ENCODE assay signal across 29 mouse cellular contexts in genomic region chr17:47950831-47951230, GRCm38 (mm10). TPM values are rescaled to one million over a fixed set of nuclear protein-coding genes. Genes with fewer than 3 reads are reported as not detected.
DNase-seq lines count a peak whose midpoint lies in the region; ATAC-seq and TF ChIP-seq lines count a peak whose summit lies in the region.
"Had no signal": no experiment of that assay in that cellular context is flagged by ENCODE, and none has a peak within 500 bp of the region (broad histone marks: within the 10 kb centered on the region; RNA-seq: fewer than 3 reads in every experiment).

No protein-coding gene starts in this region.

- no peak overlapping the region for H3K4me2 ChIP-seq in hindbrain, embryonic 12.5 days (replicated peaks)
- H3K4me2 ChIP-seq in hindbrain, embryonic 16.5 days (ENCODE audit: low read length) = no peak overlapping the region
- H3K4me2 ChIP-seq in midbrain, embryonic 13.5 days (replicated peaks) = peak overlapping the region; percentile 31; the same call in 1 of the 2 replicates
- no peak overlapping the region for H3K4me2 ChIP-seq in midbrain, embryonic 11.5 days
- H3K4me2 ChIP-seq: embryonic facial prominence, embryonic 13.5 days; heart, embryonic 11.5 days; liver, embryonic 12.5 days had no signal

- no peak overlapping the region for H3K9ac ChIP-seq in hindbrain, embryonic 12.5 days
- no peak overlapping the region for H3K9ac ChIP-seq in hindbrain, embryonic 16.5 days (ENCODE audit: low read depth, low read length)
- no peak overlapping the region for H3K9ac ChIP-seq in midbrain, embryonic 13.5 days (replicated peaks)
- H3K9ac ChIP-seq in midbrain, embryonic 11.5 days (ENCODE audit: low read length) = no peak overlapping the region
- H3K9ac ChIP-seq: embryonic facial prominence, embryonic 13.5 days; liver, embryonic 12.5 days; liver, postnatal 0 days had no signal

- no peak for TF ChIP-seq CTCF in brain, embryonic 14.5 days (IDR thresholded peaks at IDR 0.05; ENCODE audit: borderline replicate concordance, extremely low read depth, insufficient read depth, insufficient read length)

- DNase-seq in midbrain, embryonic 11.5 days (ENCODE audit: low spot score, missing footprints) = no peak
- DNase-seq in brain, embryonic 14.5 days (ENCODE audit: low read depth) = peak; percentile 11
- DNase-seq in left cerebral cortex, adult 9 months (ENCODE audit: low spot score in 2 of 2) = no peak
- DNase-seq: B cell, adult 2 months; cerebellum, adult 11 months; cerebellum, adult 9-10 months; cerebellum, postnatal 36 days; gastrocnemius, adult 2 months; gastrocnemius, postnatal 36 days; heart, adult 18-20 months; heart, postnatal 36 days; kidney, adult 8-10 months; kidney, postnatal 4 days; left cerebral cortex, postnatal 4 days; liver, postnatal 0 days; lung, postnatal 36 days; right cerebral cortex, adult 18-20 months; spleen, adult 18-20 months; thymus, adult 2 months had no signal

- ATAC-seq in hindbrain, embryonic 12.5 days (ENCODE audit: low FRiP score) = no peak
- no peak for ATAC-seq in hindbrain, embryonic 16.5 days
- ATAC-seq in midbrain, embryonic 13.5 days = no peak
- no peak for ATAC-seq in midbrain, embryonic 11.5 days (ENCODE audit: low FRiP score)
- ATAC-seq: intestine, embryonic 16.5 days; liver, embryonic 12.5 days; liver, postnatal 0 days had no signal

- H3K4me1 ChIP-seq in hindbrain, embryonic 12.5 days = peaks cover 38% of the 10 kb centered on the region
- H3K4me1 ChIP-seq in hindbrain, embryonic 16.5 days (ENCODE audit: control insufficient read depth, insufficient read depth, low read depth, low read length) = peaks cover 17% of the 10 kb centered on the region
- H3K4me1 ChIP-seq in midbrain, embryonic 13.5 days (replicated peaks) = peaks cover 43% of the 10 kb centered on the region
- peaks cover 27% of the 10 kb centered on the region for H3K4me1 ChIP-seq in midbrain, embryonic 11.5 days (ENCODE audit: control insufficient read depth, insufficient read depth, low read length)

- peaks cover 23% of the 10 kb centered on the region for H3K27me3 ChIP-seq in hindbrain, embryonic 12.5 days
- H3K27me3 ChIP-seq in hindbrain, embryonic 16.5 days (replicated peaks; ENCODE audit: control insufficient read depth, insufficient read depth, low read length) = peaks cover 8% of the 10 kb centered on the region; the same call in 1 of the 2 replicates
- peaks cover 13% of the 10 kb centered on the region for H3K27me3 ChIP-seq in midbrain, embryonic 13.5 days
- H3K27me3 ChIP-seq in midbrain, embryonic 11.5 days (ENCODE audit: control insufficient read depth, insufficient read depth, low read length) = no peaks in the 10 kb centered on the region; the same call in 1 of the 2 replicates

- no peaks in the 10 kb centered on the region for H3K9me3 ChIP-seq in hindbrain, embryonic 12.5 days (replicated peaks)
- H3K9me3 ChIP-seq in hindbrain, embryonic 16.5 days (ENCODE audit: control insufficient read depth, low read length) = no peaks in the 10 kb centered on the region
- H3K9me3 ChIP-seq in midbrain, embryonic 13.5 days = no peaks in the 10 kb centered on the region
- H3K9me3 ChIP-seq in midbrain, embryonic 11.5 days (ENCODE audit: control insufficient read depth, low read length) = no peaks in the 10 kb centered on the region
- H3K9me3 ChIP-seq: embryonic facial prominence, embryonic 13.5 days; forebrain, embryonic 10.5 days; liver, embryonic 12.5 days had no signal

- no peak overlapping the region for H3K4me3 ChIP-seq in hindbrain, embryonic 12.5 days
- H3K4me3 ChIP-seq in hindbrain, embryonic 16.5 days (ENCODE audit: low read length) = no peak overlapping the region
- no peak overlapping the region for H3K4me3 ChIP-seq in midbrain, embryonic 13.5 days (replicated peaks)
- H3K4me3 ChIP-seq in midbrain, embryonic 11.5 days (ENCODE audit: low read depth, low read length) = no peak overlapping the region
- H3K4me3 ChIP-seq: embryonic facial prominence, embryonic 13.5 days; forebrain, embryonic 10.5 days; gastrocnemius, adult 2 months; liver, embryonic 12.5 days had no signal

- 65% methylated on average over 5 of the region's 5 CpGs for WGBS in hindbrain, embryonic 12.5 days
- WGBS in hindbrain, embryonic 16.5 days = 68% methylated on average over 5 of the region's 5 CpGs
- WGBS in midbrain, embryonic 13.5 days = 71% methylated on average over 5 of the region's 5 CpGs
- WGBS in midbrain, embryonic 11.5 days = 73% methylated on average over 5 of the region's 5 CpGs

- no peaks in the 10 kb centered on the region for H3K36me3 ChIP-seq in hindbrain, embryonic 12.5 days
- no peaks in the 10 kb centered on the region for H3K36me3 ChIP-seq in hindbrain, embryonic 16.5 days (ENCODE audit: control insufficient read depth, insufficient read depth, low read length)
- H3K36me3 ChIP-seq in midbrain, embryonic 13.5 days = no peaks in the 10 kb centered on the region
- no peaks in the 10 kb centered on the region for H3K36me3 ChIP-seq in midbrain, embryonic 11.5 days (ENCODE audit: control insufficient read depth, insufficient read depth, low read length)
- H3K36me3 ChIP-seq: embryonic facial prominence, embryonic 13.5 days; forebrain, embryonic 10.5 days; liver, embryonic 12.5 days had no signal

- 0 out of 2 replicates have a peak overlapping the region, but pooled peaks have one; percentile 35 for H3K27ac ChIP-seq in hindbrain, embryonic 12.5 days
- no peak overlapping the region for H3K27ac ChIP-seq in hindbrain, embryonic 16.5 days (ENCODE audit: low read depth, low read length)
- peak overlapping the region; percentile 45; the same call in 1 of the 2 replicates for H3K27ac ChIP-seq in midbrain, embryonic 13.5 days
- H3K27ac ChIP-seq in midbrain, embryonic 11.5 days (ENCODE audit: low read depth, low read length) = no peak overlapping the region
- H3K27ac ChIP-seq: embryonic facial prominence, embryonic 13.5 days; forebrain, embryonic 10.5 days; gastrocnemius, adult 2 months; kidney, postnatal 0 days; liver, embryonic 12.5 days; stomach, postnatal 0 days had no signal

- TF ChIP-seq POLR2A in brain, embryonic 14.5 days (IDR thresholded peaks at IDR 0.05; ENCODE audit: borderline replicate concordance, extremely low read depth, insufficient read depth, insufficient read length, poor library complexity, severe bottlenecking) = no peak

RNA-seq across cellular contexts. Expression of gene Foxp4, which starts 26.4 kb away (rescaled TPM):
- 40.6 and 41.7 TPM in 2 replicates for polyA plus RNA-seq in hindbrain, embryonic 12.5 days (2016; fragmentation: Nextera tagmentation; extraction: Ambion mirVana)
- polyA plus RNA-seq in hindbrain, embryonic 16.5 days (2015; fragmentation: Nextera tagmentation; extraction: Ambion mirVana) = 27.4 and 31.8 TPM in 2 replicates
- polyA plus RNA-seq in midbrain, embryonic 13.5 days (2015; fragmentation: Nextera tagmentation; extraction: Ambion mirVana) = 16.0 and 25.2 TPM in 2 replicates
- polyA plus RNA-seq in midbrain, embryonic 11.5 days (2014; fragmentation: Nextera tagmentation; extraction: Ambion mirVana) = 24.6 and 27.5 TPM in 2 replicates
- 93.8 and 94.9 TPM in 2 replicates for polyA plus RNA-seq in brain, embryonic 14.5 days (2012; rRNA removed)

Comparison
In these comparisons a context has a peak if more than half of its experiments do, and no peak if none do; other contexts are left out.
1. H3K27ac ChIP-seq: peak in hindbrain, embryonic 12.5 days (single experiment) and midbrain, embryonic 13.5 days (single experiment); none in hindbrain, embryonic 16.5 days (single experiment) and midbrain, embryonic 11.5 days (single experiment).